ENCODE assay signal across 11 mouse cellular contexts in the genomic region with DNA sequence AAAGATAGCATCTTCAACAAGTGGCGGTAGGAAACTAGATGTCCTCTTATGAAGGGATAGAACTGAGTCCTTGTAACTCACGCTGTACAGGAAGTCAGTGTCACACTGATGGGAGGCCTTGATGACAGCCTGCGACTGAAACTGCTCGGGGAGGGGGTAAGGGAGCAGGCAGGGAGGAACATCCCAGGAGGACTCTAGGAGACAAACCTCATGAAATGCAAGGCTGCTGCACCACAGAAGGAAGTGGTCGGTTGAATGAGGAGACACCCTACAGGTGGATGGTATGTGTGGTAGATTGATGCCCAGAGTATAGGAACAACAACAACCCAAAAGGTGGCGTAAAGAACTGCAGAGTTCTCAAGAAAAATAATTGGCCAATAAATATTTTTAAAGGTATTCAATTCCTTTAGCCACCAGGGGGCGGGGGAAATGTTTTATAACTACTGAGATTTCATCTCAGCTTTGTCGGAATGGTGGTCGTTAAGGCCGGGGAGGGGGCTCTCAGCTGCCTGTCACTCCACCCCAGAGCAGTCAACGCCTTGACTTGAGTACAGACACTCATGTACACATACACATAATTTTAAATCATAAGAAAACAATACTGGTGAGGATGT. TPM values are rescaled to one million over a fixed set of nuclear protein-coding genes. Genes with fewer than 3 reads are reported as not detected.
DNase-seq lines count a peak whose midpoint lies in the region; ATAC-seq and TF ChIP-seq lines count a peak whose summit lies in the region.
"Had no signal": no experiment of that assay in that cellular context is flagged by ENCODE, and none has a peak within 500 bp of the region (broad histone marks: within the 10 kb centered on the region; RNA-seq: fewer than 3 reads in every experiment).

No protein-coding gene starts in this region.

- 54% methylated on average over 11 of the region's 11 CpGs for WGBS in limb, embryonic 14.5 days
- 81% methylated on average over 11 of the region's 11 CpGs for WGBS in limb, embryonic 10.5 days
- WGBS in stomach, embryonic 14.5 days: 68% methylated on average over 11 of the region's 11 CpGs

- in situ Hi-C loops in Patski (cut with MboI; ENCODE audit: low pct_unique_long_range_greater_than_20kb): no loop called here

- ATAC-seq in limb, embryonic 14.5 days (ENCODE audit: low FRiP score, low read depth): no peak
- no peak for ATAC-seq in Patski
- ATAC-seq in stomach, embryonic 14.5 days (ENCODE audit: insufficient number of reproducible peaks, insufficient read depth, low FRiP score, low read depth): 0 out of 2 replicates have a peak, but pooled peaks have one; percentile 33
- ATAC-seq: liver, embryonic 12.5 days had no signal

- no peak overlapping the region for H3K27ac ChIP-seq in limb, embryonic 14.5 days (replicated peaks; ENCODE audit: low read depth, low read length)
- no peak overlapping the region for H3K27ac ChIP-seq in limb, embryonic 10.5 days
- no peak overlapping the region for H3K27ac ChIP-seq in stomach, embryonic 14.5 days (ENCODE audit: low read length)
- H3K27ac ChIP-seq: liver, embryonic 12.5 days had no signal

- no peak overlapping the region for H3K9ac ChIP-seq in limb, embryonic 14.5 days (ENCODE audit: low read depth, low read length, severe bottlenecking)
- no peak overlapping the region for H3K9ac ChIP-seq in stomach, embryonic 14.5 days (replicated peaks; ENCODE audit: low read depth, low read length)
- H3K9ac ChIP-seq: liver, embryonic 12.5 days had no signal

- no peaks in the 10 kb centered on the region for H3K27me3 ChIP-seq in limb, embryonic 14.5 days (ENCODE audit: control insufficient read depth, insufficient read depth, low read length)
- no peaks in the 10 kb centered on the region; the same call in 1 of the 2 replicates for H3K27me3 ChIP-seq in limb, embryonic 10.5 days (ENCODE audit: low read depth, poor library complexity, severe bottlenecking)
- H3K27me3 ChIP-seq in Patski: no peaks in the 10 kb centered on the region
- no peaks in the 10 kb centered on the region for H3K27me3 ChIP-seq in stomach, embryonic 14.5 days (ENCODE audit: control insufficient read depth, insufficient read depth, low read length)
- H3K27me3 ChIP-seq: liver, embryonic 12.5 days had no signal

- peak; percentile 46 for DNase-seq in embryo, embryonic 11 days
- no peak for DNase-seq in embryo, embryonic 10.5 days (ENCODE audit: low spot score)
- peak; percentile 9 for DNase-seq in limb, embryonic 14.5 days (ENCODE audit: low spot score)
- DNase-seq in limb, embryonic 10.5 days (ENCODE audit: low spot score): no peak
- no peak for DNase-seq in Patski (ENCODE audit: low read depth, low spot score)
- DNase-seq in adrenal gland, postnatal 4 days (ENCODE audit: low spot score in 2 of 2): no peak
- no peak for DNase-seq in cerebellum, postnatal 4 days (ENCODE audit: low spot score in 2 of 2)
- DNase-seq: kidney, adult 2 months; lung, postnatal 36 days had no signal

- peaks cover 13% of the 10 kb centered on the region for H3K36me3 ChIP-seq in limb, embryonic 14.5 days (ENCODE audit: control insufficient read depth, insufficient read depth, low read length)
- peaks cover 18% of the 10 kb centered on the region for H3K36me3 ChIP-seq in limb, embryonic 10.5 days
- H3K36me3 ChIP-seq in stomach, embryonic 14.5 days (ENCODE audit: control insufficient read depth, insufficient read depth, low read length): no peaks in the 10 kb centered on the region; the same call in 1 of the 2 replicates

- POLR2A ChIA-PET in Patski (lab: Charles Lee): interaction anchor here (0.6 kb wide), 1 partner anchor 179 kb away, joined by 3 read pairs; no protein-coding TSS in a partner anchor

- CTCF ChIA-PET in Patski (lab: Charles Lee): interaction anchor here (1.4 kb wide), 1 partner anchor 17 kb away, joined by 3 read pairs; no protein-coding TSS in a partner anchor

- peak; percentile 26 for TF ChIP-seq CTCF in Patski (IDR thresholded peaks at IDR 0.05)

- no peak overlapping the region for H3K4me2 ChIP-seq in limb, embryonic 14.5 days (replicated peaks; ENCODE audit: low read depth, low read length, severe bottlenecking)
- no peak overlapping the region for H3K4me2 ChIP-seq in stomach, embryonic 14.5 days (replicated peaks; ENCODE audit: low read depth, low read length)
- H3K4me2 ChIP-seq: liver, embryonic 12.5 days had no signal

- no peaks in the 10 kb centered on the region for H3K4me1 ChIP-seq in limb, embryonic 14.5 days (ENCODE audit: control insufficient read depth, insufficient read depth, low read length)
- H3K4me1 ChIP-seq in limb, embryonic 10.5 days: no peaks in the 10 kb centered on the region
- H3K4me1 ChIP-seq in stomach, embryonic 14.5 days (ENCODE audit: control insufficient read depth, insufficient read depth, low read length): 0 out of 2 replicates have a peak, but pooled peaks cover under 1% of the 10 kb centered on the region
- H3K4me1 ChIP-seq: liver, embryonic 12.5 days had no signal

- H3K9me3 ChIP-seq in limb, embryonic 14.5 days (ENCODE audit: control insufficient read depth, low read length): no peaks in the 10 kb centered on the region
- H3K9me3 ChIP-seq in limb, embryonic 10.5 days (replicated peaks): no peaks in the 10 kb centered on the region
- H3K9me3 ChIP-seq in stomach, embryonic 14.5 days (ENCODE audit: control insufficient read depth, low read depth, low read length): no peaks in the 10 kb centered on the region
- H3K9me3 ChIP-seq: liver, embryonic 12.5 days had no signal

- no peak overlapping the region for H3K4me3 ChIP-seq in limb, embryonic 14.5 days (replicated peaks; ENCODE audit: low read length)
- no peak overlapping the region for H3K4me3 ChIP-seq in limb, embryonic 10.5 days
- no peak overlapping the region for H3K4me3 ChIP-seq in stomach, embryonic 14.5 days (ENCODE audit: low read depth, low read length)
- H3K4me3 ChIP-seq: liver, embryonic 12.5 days had no signal

- no peak for TF ChIP-seq POLR2A in limb, embryonic 14.5 days (IDR thresholded peaks at IDR 0.05; ENCODE audit: borderline replicate concordance, extremely low read depth, insufficient read depth, insufficient read length)

RNA-seq across cellular contexts. Expression of a gene that starts 36.7 kb away (rescaled TPM):
- polyA plus RNA-seq in limb, embryonic 14.5 days (2012; rRNA removed): 60.8 and 75.7 TPM in 2 replicates
- polyA plus RNA-seq in limb, embryonic 14.5 days (2014; fragmentation: Nextera tagmentation; extraction: Ambion mirVana): 82.6 and 84.5 TPM in 2 replicates
- polyA plus RNA-seq in limb, embryonic 10.5 days (2016; fragmentation: Nextera tagmentation; extraction: Ambion mirVana): 43.0 and 49.6 TPM in 2 replicates
- 28.3 TPM for polyA plus RNA-seq in Patski (2021)
- 60.2 and 65.6 TPM in 2 replicates for polyA plus RNA-seq in stomach, embryonic 14.5 days (2014; fragmentation: Nextera tagmentation; extraction: Ambion mirVana)
- total RNA-seq in adrenal gland, postnatal 4 days (2021): 10 to 100 TPM; 30.7 to 31.3 TPM

RNA-seq across cellular contexts. Expression of a gene that starts 41.1 kb away (rescaled TPM):
- polyA plus RNA-seq in limb, embryonic 14.5 days (2012; rRNA removed): 36.0 and 39.9 TPM in 2 replicates
- 37.9 and 38.6 TPM in 2 replicates for polyA plus RNA-seq in limb, embryonic 14.5 days (2014; fragmentation: Nextera tagmentation; extraction: Ambion mirVana)
- polyA plus RNA-seq in limb, embryonic 10.5 days (2016; fragmentation: Nextera tagmentation; extraction: Ambion mirVana): 32.5 and 36.0 TPM in 2 replicates
- polyA plus RNA-seq in Patski (2021): 22.7 TPM
- polyA plus RNA-seq in stomach, embryonic 14.5 days (2014; fragmentation: Nextera tagmentation; extraction: Ambion mirVana): 35.2 and 37.3 TPM in 2 replicates
- 10 to 100 TPM; 28.6 to 31.1 TPM for total RNA-seq in adrenal gland, postnatal 4 days (2021)

Comparison
In these comparisons a context has a peak if more than half of its experiments do, and no peak if none do; other contexts are left out.
1. DNase-seq: peak in embryo, embryonic 11 days (single experiment) and limb, embryonic 14.5 days (single experiment); none in embryo, embryonic 10.5 days (single experiment), limb, embryonic 10.5 days (single experiment), Patski (single experiment), adrenal gland, postnatal 4 days (0 of 2) and cerebellum, postnatal 4 days (0 of 2).